Mouse (Mus musculus) cerebellum, adult 18-20 months (tissue): ENCODE data around the gene Phc1.
A peak's percentile ranks its signal among the peaks of the same experiment; 100 is the strongest.

Experiments
- DNase-seq, 2 experiments: peaks; one replicate each; pipeline ENCODE4 v3.0.0; 2021

Phc1 gene

GRCm38 (mm10) chr6:122293796-122294195 lies 46.6 kb downstream of the Phc1 start:
- no peak for DNase-seq

DNA sequence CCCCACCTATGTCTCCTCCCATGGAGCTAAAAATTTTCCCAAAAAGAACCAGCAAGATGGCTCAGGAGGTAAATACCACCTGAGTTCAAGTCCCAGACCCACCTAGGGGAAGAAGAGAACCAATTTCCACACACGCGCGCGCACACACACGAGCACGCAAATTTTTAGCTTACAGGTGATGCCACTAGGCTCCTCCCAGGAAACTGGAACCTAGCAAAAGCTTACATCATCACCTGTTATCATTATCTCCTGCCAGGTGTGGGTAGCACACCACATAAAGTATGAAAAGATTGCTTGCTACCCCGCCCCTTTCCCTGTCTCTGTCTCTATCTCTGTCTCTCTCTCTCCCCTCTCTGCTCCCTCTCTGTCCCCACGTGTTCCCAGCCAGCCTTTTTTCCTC lies 47.2 kb downstream of the Phc1 start:
- no peak for DNase-seq

DNA sequence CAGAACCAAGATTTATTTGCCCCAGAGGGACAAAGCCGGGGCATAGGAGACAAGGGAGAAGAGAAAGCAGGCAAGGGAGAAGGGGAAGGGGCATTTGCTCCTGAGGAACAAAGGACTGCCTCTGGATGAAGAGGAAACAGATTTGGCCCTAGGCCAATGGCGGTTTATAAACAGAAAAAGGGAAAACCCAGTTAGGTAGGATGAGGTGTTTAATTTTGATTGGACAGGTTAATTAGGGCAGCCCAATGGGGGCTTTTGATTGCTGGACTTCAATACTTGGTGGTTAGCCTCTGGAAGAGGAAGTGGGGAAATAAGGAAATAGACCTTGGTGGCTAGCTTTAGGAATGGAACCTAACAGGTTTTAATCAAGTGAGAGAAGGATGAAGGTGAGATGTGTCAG lies 48.2 kb downstream of the Phc1 start:
- DNase-seq, result no peak

DNA sequence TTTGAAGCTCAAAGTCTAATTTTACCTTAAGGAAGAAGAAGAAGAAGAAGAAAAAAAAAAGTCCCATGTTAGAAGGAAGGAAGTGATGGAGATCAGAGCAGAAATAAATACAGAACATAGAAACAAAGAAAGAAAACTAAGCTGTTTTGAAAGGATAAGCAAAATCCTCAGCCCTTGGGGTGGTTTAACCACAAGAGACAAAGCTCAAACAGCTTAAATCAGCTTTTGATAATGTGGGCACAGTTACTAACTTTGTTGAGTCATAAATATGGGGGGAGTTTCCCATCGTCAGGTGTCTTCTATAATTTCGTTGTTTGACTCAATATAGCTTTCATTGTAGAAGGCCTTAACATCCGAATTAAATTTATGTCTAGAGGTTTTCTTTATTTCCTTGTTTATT lies 48.6 kb downstream of the Phc1 start:
- no peak for DNase-seq

DNA sequence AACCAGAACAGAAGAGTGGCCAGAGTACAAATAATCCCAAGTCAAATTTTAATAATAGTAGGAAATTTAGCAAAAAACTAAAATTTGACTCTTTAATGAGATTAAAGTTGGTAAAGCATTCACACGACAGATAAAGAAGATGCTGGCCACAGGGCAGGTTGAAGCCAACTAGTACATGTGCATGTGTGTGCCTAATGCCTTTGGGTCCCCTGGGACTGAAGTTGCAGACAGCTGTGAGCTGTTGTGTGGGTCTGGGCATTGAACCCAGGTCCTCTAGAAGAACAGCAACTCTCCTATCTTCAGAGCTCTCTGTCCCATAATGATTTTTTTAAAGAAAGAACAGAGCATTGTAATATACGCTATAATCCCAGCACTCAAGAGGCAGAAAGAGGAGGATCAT lies 49.1 kb downstream of the Phc1 start:
- no peak for DNase-seq

DNA sequence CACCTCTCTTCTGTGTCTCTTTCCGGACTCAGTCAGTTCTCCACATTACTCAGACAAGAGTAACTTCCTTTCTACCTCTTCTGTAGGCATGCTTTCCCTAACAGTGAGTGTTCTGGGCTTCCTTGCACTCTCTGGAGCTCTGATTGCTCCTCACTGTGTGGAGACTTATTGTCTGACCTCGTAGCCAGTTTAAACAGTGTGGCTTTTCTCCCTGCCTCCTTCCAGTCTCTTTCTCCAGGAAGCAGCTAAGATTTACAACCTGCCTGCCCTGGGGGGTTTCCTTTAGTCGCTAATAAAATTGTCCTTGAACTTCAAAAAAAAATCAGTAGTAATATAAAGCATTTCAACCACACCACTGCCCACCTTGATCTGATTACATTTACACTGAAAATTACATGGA lies 50.1 kb downstream of the Phc1 start:
- no peak for DNase-seq

DNA sequence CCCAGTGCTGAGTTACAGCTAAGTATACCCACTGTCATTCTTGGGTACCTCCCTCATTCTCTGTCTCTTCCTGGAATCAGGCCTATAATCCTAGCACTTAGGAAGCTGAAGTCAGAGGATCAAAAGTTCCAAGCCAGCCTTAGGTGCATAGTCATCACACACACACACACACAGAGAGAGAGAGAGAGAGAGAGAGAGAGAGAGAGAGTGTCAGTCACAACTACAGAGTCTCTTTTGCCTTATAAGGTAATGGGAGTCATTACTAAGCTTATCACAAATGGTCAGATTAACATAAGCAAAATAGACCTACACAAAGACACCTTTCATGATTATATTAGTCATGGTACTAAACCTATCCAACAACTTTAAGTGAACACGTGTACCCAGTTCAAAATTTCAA lies 51.0 kb downstream of the Phc1 start:
- no peak for DNase-seq

DNA sequence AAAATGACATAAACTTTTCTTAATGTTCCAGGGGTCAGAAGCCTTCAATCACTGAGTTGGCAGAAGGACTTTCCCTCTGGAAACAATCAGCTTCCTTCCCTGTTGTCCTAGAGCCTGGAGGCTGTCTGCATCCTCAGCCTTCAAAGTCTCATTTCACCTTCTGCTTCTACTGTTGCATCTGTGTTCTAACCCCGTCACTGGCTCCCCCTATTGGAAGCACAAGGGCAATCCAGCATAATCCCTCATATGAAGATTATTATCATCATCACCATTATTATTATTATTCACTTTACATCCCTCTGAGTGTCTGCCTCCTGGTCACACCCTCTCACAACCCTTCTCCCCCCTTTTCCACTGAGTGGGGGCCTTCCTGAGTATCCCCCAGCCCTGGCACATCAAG lies 52.1 kb downstream of the Phc1 start:
- no peak for DNase-seq

DNA sequence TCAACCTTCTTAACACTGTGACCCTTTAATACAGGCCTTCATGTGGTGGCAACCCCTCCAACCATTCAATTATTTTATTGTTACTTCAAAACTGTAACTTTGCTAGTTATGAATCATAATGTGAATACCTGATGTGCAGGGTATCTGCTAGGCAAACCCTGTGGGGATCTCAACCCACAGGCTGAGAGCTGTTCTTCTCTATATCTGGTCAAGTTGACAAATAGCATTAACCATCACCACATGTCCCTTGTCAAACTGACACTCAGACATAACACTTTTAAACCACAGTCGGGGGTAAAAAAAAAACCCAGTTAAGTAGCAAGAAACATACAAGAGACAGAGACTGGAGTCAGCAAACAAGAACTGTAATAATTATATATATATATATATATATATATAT lies 55.5 kb downstream of the Phc1 start:
- DNase-seq, result no peak

DNA sequence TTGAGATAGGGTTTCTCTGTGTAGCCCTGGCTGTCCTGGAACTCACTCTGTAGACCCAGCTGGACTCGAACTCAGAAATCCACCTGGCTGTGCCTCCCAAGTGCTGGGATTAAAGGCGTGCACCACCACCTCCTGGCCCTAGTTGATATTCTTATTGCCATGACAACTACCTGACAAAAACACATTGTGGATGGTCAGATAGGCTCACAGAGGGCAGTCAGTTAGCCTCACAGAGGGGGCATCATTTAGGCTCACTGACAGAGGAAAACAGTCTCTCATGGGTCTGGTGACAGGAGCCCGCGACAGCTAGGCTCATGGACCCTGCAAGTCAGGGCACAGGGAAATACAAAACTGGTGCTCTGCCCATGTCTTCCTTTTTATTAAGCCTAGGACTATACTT lies 56.1 kb downstream of the Phc1 start:
- no peak for DNase-seq

GRCm38 (mm10) chr6:122283429-122283828 lies 56.9 kb downstream of the Phc1 start:
- DNase-seq, result no peak

DNA sequence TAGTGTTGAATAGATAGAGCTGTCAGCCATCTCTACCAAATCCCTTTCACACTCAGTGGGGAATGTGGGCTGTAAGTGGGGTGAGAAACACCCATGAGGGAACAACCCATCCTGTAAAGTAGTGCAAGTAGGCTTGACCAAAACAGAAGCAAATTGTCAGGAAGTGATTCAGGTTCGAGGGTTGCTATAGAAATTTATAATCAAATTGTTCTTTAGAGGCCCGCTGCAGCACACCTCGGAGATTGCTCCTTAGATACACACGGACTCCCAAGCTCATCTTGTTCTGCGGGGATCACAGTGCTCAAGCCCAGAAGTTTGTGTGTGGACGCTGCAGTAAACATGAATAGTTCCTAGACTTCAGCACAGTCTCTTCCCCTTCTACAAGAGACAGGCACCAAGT lies 57.6 kb downstream of the Phc1 start, which contains the start of gene Klrg1:
Klrg1 (minus strand) TSS at position 101 of the 400 bp plus-strand sequence.
- no peak for DNase-seq

DNA sequence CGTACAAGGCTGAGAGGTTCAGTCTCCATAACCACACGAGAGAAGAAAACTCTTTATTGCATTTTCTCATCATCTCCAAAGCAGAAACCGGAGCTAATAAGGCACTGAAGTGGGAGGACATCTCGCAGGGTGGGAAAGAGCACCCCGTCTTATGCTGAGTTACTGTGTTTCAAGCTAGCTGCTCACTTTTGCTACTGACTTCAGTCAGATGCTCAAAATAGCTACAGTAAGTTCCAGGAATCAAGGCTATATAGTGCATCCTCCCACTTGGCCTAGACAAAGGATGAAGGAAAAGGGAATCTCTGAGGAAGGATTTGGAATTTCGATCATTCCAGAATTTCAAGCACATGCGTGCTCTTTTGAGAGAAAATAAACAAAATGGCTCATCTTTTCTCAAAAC lies 63.8 kb downstream of the Phc1 start:
- no peak for DNase-seq

DNA sequence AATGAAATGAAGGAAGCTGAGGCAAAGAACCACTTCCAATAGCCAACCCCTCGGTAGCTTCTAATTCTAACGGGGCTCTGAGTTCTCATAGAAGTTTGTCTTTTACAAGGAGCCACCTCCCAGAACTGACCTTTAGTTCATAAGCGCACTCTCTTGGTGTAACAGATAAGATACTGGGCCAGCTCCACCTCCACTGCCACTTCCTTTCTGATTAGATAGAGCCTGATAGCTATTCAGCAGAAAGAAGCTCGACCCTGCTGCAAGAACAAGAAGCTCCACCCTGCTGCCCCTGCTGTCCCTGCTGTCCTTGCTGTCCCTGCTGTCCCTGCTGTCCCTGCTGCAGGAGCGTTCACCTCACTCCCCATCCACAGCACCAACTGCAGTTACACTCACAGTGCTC lies 65.8 kb downstream of the Phc1 start:
- DNase-seq, result no peak

- DNase-seq, result no peak
Measured at GRCm38 (mm10) chr6:122270152-122270551, 70.2 kb downstream of the Phc1 start.

- no peak for DNase-seq
Measured at GRCm38 (mm10) chr6:122269170-122269569, 71.2 kb downstream of the Phc1 start.

GRCm38 (mm10) chr6:122268561-122268960 lies 71.8 kb downstream of the Phc1 start:
- DNase-seq, result peak; percentile 94
